ENCODE assay signal across 8 mouse cellular contexts in the genomic region with DNA sequence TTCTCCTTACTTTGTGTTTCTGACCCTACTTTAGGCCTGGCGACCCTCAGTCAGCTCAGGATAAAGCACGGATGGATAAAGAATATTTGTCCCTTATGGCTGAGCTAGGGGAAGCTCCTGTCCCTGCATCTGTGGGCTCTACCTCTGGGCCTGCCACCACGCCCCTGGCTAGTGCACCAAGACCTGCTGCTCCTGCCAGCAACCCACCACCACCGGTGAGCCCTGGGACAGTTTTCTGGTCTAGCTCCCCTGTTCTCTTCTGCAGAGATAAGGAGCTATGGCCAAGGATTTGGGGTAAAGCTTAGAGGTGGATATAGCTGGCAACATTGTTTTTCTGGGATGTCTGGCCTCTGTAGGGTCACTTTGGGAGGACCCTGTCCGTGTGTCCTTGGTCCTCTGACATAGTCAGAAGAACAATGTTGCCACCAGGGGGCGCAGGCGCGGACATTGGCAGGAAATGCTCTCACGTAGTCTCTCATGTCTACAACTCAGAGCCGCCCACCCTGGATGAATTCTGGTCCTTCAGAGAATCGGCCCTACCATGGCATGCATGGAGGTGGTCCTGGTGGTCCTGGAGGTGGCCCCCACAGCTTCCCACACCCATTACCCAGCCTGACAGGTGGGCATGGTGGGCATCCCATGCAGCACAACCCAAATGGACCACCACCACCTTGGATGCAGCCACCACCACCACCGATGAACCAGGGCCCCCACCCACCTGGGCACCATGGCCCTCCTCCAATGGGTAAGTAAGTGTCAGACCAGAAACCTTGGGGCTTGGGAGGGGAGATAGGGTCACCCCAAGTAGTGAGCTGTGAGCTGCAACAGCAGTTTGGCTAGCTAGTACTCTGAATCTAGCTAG. TPM values are rescaled to one million over a fixed set of nuclear protein-coding genes. Genes with fewer than 3 reads are reported as not detected.
DNase-seq lines count a peak whose midpoint lies in the region; ATAC-seq and TF ChIP-seq lines count a peak whose summit lies in the region.

No protein-coding gene starts in this region.

- TF ChIP-seq EP300 in heart, adult 2 months (IDR thresholded peaks at IDR 0.05; ENCODE audit: insufficient read depth, low read depth, low read length) = peak; percentile 72

- peaks cover 4% of the 10 kb centered on the region; the same call in 1 of the 2 replicates for H3K79me2 ChIP-seq in heart, adult 2 months (replicated peaks; ENCODE audit: control insufficient read depth, insufficient read depth, low read length)

- H3K27ac ChIP-seq in heart, adult 2 months = no peak overlapping the region; the same call in 1 of the 2 replicates
- H3K27ac ChIP-seq in limb, embryonic 15.5 days = no peak overlapping the region
- no peak overlapping the region for H3K27ac ChIP-seq in stomach, embryonic 15.5 days

- DNase-seq in gastrocnemius, adult 18-20 months (ENCODE audit: low spot score) = peak; percentile 87
- no peak for DNase-seq in gastrocnemius, postnatal 25 days
- DNase-seq in embryo, embryonic 10.5 days (ENCODE audit: low spot score) = peak; percentile 82
- peak; percentile 80 to 88 for DNase-seq in heart, adult 2 months
- DNase-seq in kidney, adult 9 months = peak; percentile 77
- DNase-seq in monocyte, adult 2 months (ENCODE audit: low read depth in 1 of 2, low spot score in 2 of 2) = peak; percentile 36 to 69

- TF ChIP-seq CTCF in heart, adult 2 months (IDR thresholded peaks at IDR 0.05) = peak; percentile 95

- H3K9ac ChIP-seq in heart, adult 2 months (ENCODE audit: low read depth, low read length) = no peak overlapping the region
- H3K9ac ChIP-seq in limb, embryonic 15.5 days = 0 out of 2 replicates have a peak overlapping the region, but pooled peaks have one; percentile 0
- no peak overlapping the region for H3K9ac ChIP-seq in stomach, embryonic 15.5 days

- no peak overlapping the region for H3K4me2 ChIP-seq in limb, embryonic 15.5 days
- H3K4me2 ChIP-seq in stomach, embryonic 15.5 days = no peak overlapping the region

- H3K27me3 ChIP-seq in heart, adult 2 months (ENCODE audit: control insufficient read depth, insufficient read depth, low read length) = no peaks in the 10 kb centered on the region
- H3K27me3 ChIP-seq in limb, embryonic 15.5 days = no peaks in the 10 kb centered on the region
- H3K27me3 ChIP-seq in stomach, embryonic 15.5 days (replicated peaks) = no peaks in the 10 kb centered on the region

- intact Hi-C loops in heart, adult 2 months (cut with DNase I) = loop anchor here (2.0 kb wide), 3 partner anchors 15 to 77 kb away; partner anchors contain the start of gene Rasgrp2

- H3K36me3 ChIP-seq in heart, adult 2 months (ENCODE audit: control insufficient read depth, insufficient read depth, low read length) = peaks cover 36% of the 10 kb centered on the region
- peaks cover 96% of the 10 kb centered on the region for H3K36me3 ChIP-seq in limb, embryonic 15.5 days
- peaks cover 75% of the 10 kb centered on the region for H3K36me3 ChIP-seq in stomach, embryonic 15.5 days

- TF ChIP-seq POLR2A in heart, adult 2 months (IDR thresholded peaks at IDR 0.05; ENCODE audit: insufficient read depth, low read depth, low read length) = no peak

- 40% methylated on average over 12 of the region's 12 CpGs for WGBS in heart, adult 2 months
- 66% methylated on average over 12 of the region's 12 CpGs for WGBS in limb, embryonic 15.5 days
- 60% methylated on average over 12 of the region's 12 CpGs for WGBS in stomach, embryonic 15.5 days

- H3K4me3 ChIP-seq in heart, adult 2 months = no peak overlapping the region
- H3K4me3 ChIP-seq in limb, embryonic 15.5 days = no peak overlapping the region
- H3K4me3 ChIP-seq in stomach, embryonic 15.5 days (replicated peaks) = no peak overlapping the region

- H3K9me3 ChIP-seq in limb, embryonic 15.5 days = no peaks in the 10 kb centered on the region
- no peaks in the 10 kb centered on the region for H3K9me3 ChIP-seq in stomach, embryonic 15.5 days

- peaks cover 5% of the 10 kb centered on the region; the same call in 1 of the 2 replicates for H3K4me1 ChIP-seq in heart, adult 2 months (ENCODE audit: control insufficient read depth, insufficient read depth, low read length)
- H3K4me1 ChIP-seq in limb, embryonic 15.5 days = no peaks in the 10 kb centered on the region
- H3K4me1 ChIP-seq in stomach, embryonic 15.5 days = no peaks in the 10 kb centered on the region

- ATAC-seq in limb, embryonic 15.5 days (ENCODE audit: insufficient number of reproducible peaks, low FRiP score, low TSS enrichment, low read depth) = peak; percentile 32; the same call in 1 of the 2 replicates
- 0 out of 2 replicates have a peak, but pooled peaks have one; percentile 27 for ATAC-seq in stomach, embryonic 15.5 days (ENCODE audit: insufficient read depth, low FRiP score, low read depth)

RNA-seq across cellular contexts. Expression of gene Sf1, which starts 10.3 kb away (rescaled TPM):
- 10 to 100 TPM; 76.2 to 89.8 TPM for total RNA-seq in gastrocnemius, adult 18-20 months (2021)
- 10 to 100 TPM; 65.5 to 75.2 TPM for total RNA-seq in gastrocnemius, postnatal 25 days (2021)
- total RNA-seq in heart, adult 2 months (2021) = 100 to 1,000 TPM in 1 of 2 experiments, 10 to 100 TPM in 1; 93.0 to 103 TPM
- polyA plus RNA-seq in heart, adult 2 months (2012; rRNA removed) = 51.7 and 58.5 TPM in 2 replicates
- 115 TPM in 2 replicates for polyA plus RNA-seq in limb, embryonic 15.5 days (2015; fragmentation: Nextera tagmentation; extraction: Ambion mirVana)
- polyA plus RNA-seq in stomach, embryonic 15.5 days (2015; fragmentation: Nextera tagmentation; extraction: Ambion mirVana) = 104 and 127 TPM in 2 replicates

RNA-seq across cellular contexts. Expression of gene Pygm, which starts 10.4 kb away (rescaled TPM):
- 1,000 to 10,000 TPM; 7,185 to 8,344 TPM for total RNA-seq in gastrocnemius, adult 18-20 months (2021)
- 1,000 to 10,000 TPM; 5,552 to 6,904 TPM for total RNA-seq in gastrocnemius, postnatal 25 days (2021)
- 1,000 to 10,000 TPM; 1,101 to 1,298 TPM for total RNA-seq in heart, adult 2 months (2021)
- polyA plus RNA-seq in heart, adult 2 months (2012; rRNA removed) = 1,120 and 1,632 TPM in 2 replicates
- 23.4 and 89.0 TPM in 2 replicates for polyA plus RNA-seq in limb, embryonic 15.5 days (2015; fragmentation: Nextera tagmentation; extraction: Ambion mirVana)
- polyA plus RNA-seq in stomach, embryonic 15.5 days (2015; fragmentation: Nextera tagmentation; extraction: Ambion mirVana) = 10.3 and 12.8 TPM in 2 replicates

RNA-seq across cellular contexts. Expression of gene Rasgrp2, which starts 25.4 kb away (rescaled TPM):
- 10 to 100 TPM in 1 of 2 experiments, 1 to 10 TPM in 1; 8.3 to 18.2 TPM for total RNA-seq in gastrocnemius, adult 18-20 months (2021)
- 10 to 100 TPM; 16.2 to 16.4 TPM for total RNA-seq in gastrocnemius, postnatal 25 days (2021)
- 10 to 100 TPM; 43.3 to 48.0 TPM for total RNA-seq in heart, adult 2 months (2021)
- polyA plus RNA-seq in heart, adult 2 months (2012; rRNA removed) = 90.1 and 97.2 TPM in 2 replicates
- polyA plus RNA-seq in limb, embryonic 15.5 days (2015; fragmentation: Nextera tagmentation; extraction: Ambion mirVana) = 35.8 and 38.8 TPM in 2 replicates
- 55.8 and 57.6 TPM in 2 replicates for polyA plus RNA-seq in stomach, embryonic 15.5 days (2015; fragmentation: Nextera tagmentation; extraction: Ambion mirVana)

RNA-seq across cellular contexts. Expression of gene Map4k2, which starts 32.8 kb away (rescaled TPM):
- 1 to 10 TPM; 7.4 to 8.3 TPM for total RNA-seq in gastrocnemius, adult 18-20 months (2021)
- 10 to 100 TPM in 1 of 2 experiments, 1 to 10 TPM in 1; 9.2 to 14.6 TPM for total RNA-seq in gastrocnemius, postnatal 25 days (2021)
- total RNA-seq in heart, adult 2 months (2021) = 10 to 100 TPM; 36.1 to 38.4 TPM
- polyA plus RNA-seq in heart, adult 2 months (2012; rRNA removed) = 88.9 and 107 TPM in 2 replicates
- 14.6 and 16.2 TPM in 2 replicates for polyA plus RNA-seq in limb, embryonic 15.5 days (2015; fragmentation: Nextera tagmentation; extraction: Ambion mirVana)
- polyA plus RNA-seq in stomach, embryonic 15.5 days (2015; fragmentation: Nextera tagmentation; extraction: Ambion mirVana) = 11.4 and 13.8 TPM in 2 replicates

RNA-seq across cellular contexts. Expression of gene Men1, which starts 39.0 kb away (rescaled TPM):
- 1 to 10 TPM; 6.2 to 6.9 TPM for total RNA-seq in gastrocnemius, adult 18-20 months (2021)
- total RNA-seq in gastrocnemius, postnatal 25 days (2021) = 1 to 10 TPM; 5.0 to 7.0 TPM
- total RNA-seq in heart, adult 2 months (2021) = 10 to 100 TPM; 13.9 to 14.0 TPM
- 19.4 and 19.6 TPM in 2 replicates for polyA plus RNA-seq in heart, adult 2 months (2012; rRNA removed)
- polyA plus RNA-seq in limb, embryonic 15.5 days (2015; fragmentation: Nextera tagmentation; extraction: Ambion mirVana) = 81.5 and 81.7 TPM in 2 replicates
- polyA plus RNA-seq in stomach, embryonic 15.5 days (2015; fragmentation: Nextera tagmentation; extraction: Ambion mirVana) = 70.2 and 74.3 TPM in 2 replicates

Comparison
In these comparisons a context has a peak if more than half of its experiments do, and no peak if none do; other contexts are left out.
1. RNA of gene Pygm, which starts 10.4 kb away (total RNA-seq): 7,185 to 8,344 TPM in gastrocnemius, adult 18-20 months and 5,552 to 6,904 TPM in gastrocnemius, postnatal 25 days; 1,101 to 1,298 TPM in heart, adult 2 months; every median in the first group is over 4 times any median in the second.